Mouse (Mus musculus): ENCODE measurements around the gene Krt7.

- TF ChIP-seq ZNF384 (IDR thresholded peaks at IDR 0.05; ENCODE audit: low read depth, low read length): no peak
- TF ChIP-seq HCFC1 (IDR thresholded peaks at IDR 0.05; ENCODE audit: borderline replicate concordance, insufficient read depth, low read length): no peak
- TF ChIP-seq CHD2 (IDR thresholded peaks at IDR 0.05; ENCODE audit: low read depth, low read length): no peak
Observed at GRCm38 (mm10) chr15:101463651-101464050, 52.8 kb downstream of the Krt7 start, which contains the start of gene Krt81.
